Mouse (Mus musculus) olfactory bulb, adult 2 months (tissue): Measurements from ENCODE around the gene 2310030G06Rik. TPM values are rescaled to one million over a fixed set of nuclear protein-coding genes. Genes with fewer than 3 reads are reported as not detected.

ENCODE experiments used
- H3K27ac ChIP-seq: fragments of 200-500 bp; 2 replicates; pipeline ENCODE4 v1.5.1; 2012; ENCODE audit warnings: low read depth, low read length; ENCODE audit not compliant: insufficient read depth
- H3K4me1 ChIP-seq: fragments of 200-500 bp; 2 replicates; pipeline ENCODE4 v1.6.1; 2012; ENCODE audit warnings: low read length; ENCODE audit not compliant: control insufficient read depth, insufficient read depth
- H3K4me3 ChIP-seq: fragments of 200-500 bp; 2 replicates; pipeline ENCODE4 v1.5.1; 2012; ENCODE audit warnings: mild to moderate bottlenecking, low read depth, low read length, moderate library complexity; ENCODE audit not compliant: insufficient read depth
- CTCF ChIP-seq: fragments of 200-500 bp; IDR thresholded peaks from 2 replicates; pipeline ENCODE4 v1.5.1; 2012; ENCODE audit warnings: low read depth, mild to moderate bottlenecking, low read length, moderate library complexity; ENCODE audit not compliant: insufficient read depth
- POLR2A ChIP-seq: fragments of 200-500 bp; IDR thresholded peaks from 2 replicates; pipeline ENCODE4 v1.6.1; 2012; ENCODE audit warnings: mild to moderate bottlenecking, low read depth, low read length, moderate library complexity; ENCODE audit not compliant: insufficient read depth
- WGBS: fragments of 180-500 bp; shearing (Covaris S2); methylation state at CpG from one replicate; pipeline ENCODE4 v1.1.7; 2018; 5-methylcytosine and 5-hydroxymethylcytosine counted together
- polyA plus RNA-seq: library from polyadenylated mRNA; stranded (reverse); fragments of >200 nt; gene quantifications from 2 replicates; pipeline ENCODE4 v1.2.4, GENCODE M21; 2012; ENCODE audit warnings: low replicate concordance; ENCODE audit not compliant: missing spikeins, insufficient read depth, insufficient read length

The 2310030G06Rik gene
- polyA plus RNA-seq, 1 experiment = not detected

- TF ChIP-seq CTCF = no peak
- TF ChIP-seq POLR2A = no peak
- Histone ChIP-seq H3K4me1 (peaks cover 20% of the 10 kb centered on the region), H3K27ac (no peak overlapping the region), H3K4me3 (no peak overlapping the region)
- WGBS = 67% methylated on average over 12 of the region's 12 CpGs
Measured at GRCm38 (mm10) chr9:50721061-50721460, 25.3 kb downstream of the 2310030G06Rik start.

DNA sequence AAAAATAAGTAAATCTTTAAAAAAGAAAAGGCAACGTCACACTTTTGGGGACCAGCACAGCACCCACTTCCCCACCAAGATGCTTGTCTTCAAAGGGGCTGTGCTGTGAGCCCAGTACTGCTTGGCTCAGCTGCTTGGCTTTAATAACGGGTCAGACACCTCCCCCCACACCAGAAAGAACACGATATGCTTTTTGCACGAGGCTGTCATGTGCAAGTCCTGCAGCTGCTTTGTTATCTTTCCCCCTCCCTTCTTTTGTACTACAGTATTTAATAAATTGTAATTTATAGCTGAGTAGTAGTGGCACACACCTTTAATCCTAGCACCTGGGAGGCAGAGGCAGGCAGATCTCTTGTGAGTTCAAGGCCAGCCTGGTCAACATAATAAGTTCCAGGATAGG, 27.5 kb downstream of the 2310030G06Rik start:
- 52% methylated on average over 4 of the region's 4 CpGs for WGBS
- TF ChIP-seq POLR2A (no peak), CTCF (no peak)
- Histone ChIP-seq H3K4me1 (peaks cover 12% of the 10 kb centered on the region), H3K27ac (no peak overlapping the region), H3K4me3 (no peak overlapping the region)

GRCm38 (mm10) chr9:50714188-50714587, 32.1 kb downstream of the 2310030G06Rik start:
- no peaks in the 10 kb centered on the region for H3K4me1 ChIP-seq
- WGBS = 76% methylated on average over 4 of the region's 4 CpGs
- H3K27ac ChIP-seq = no peak overlapping the region
- H3K4me3 ChIP-seq = no peak overlapping the region
- TF ChIP-seq CTCF (no peak), POLR2A (no peak)

DNA sequence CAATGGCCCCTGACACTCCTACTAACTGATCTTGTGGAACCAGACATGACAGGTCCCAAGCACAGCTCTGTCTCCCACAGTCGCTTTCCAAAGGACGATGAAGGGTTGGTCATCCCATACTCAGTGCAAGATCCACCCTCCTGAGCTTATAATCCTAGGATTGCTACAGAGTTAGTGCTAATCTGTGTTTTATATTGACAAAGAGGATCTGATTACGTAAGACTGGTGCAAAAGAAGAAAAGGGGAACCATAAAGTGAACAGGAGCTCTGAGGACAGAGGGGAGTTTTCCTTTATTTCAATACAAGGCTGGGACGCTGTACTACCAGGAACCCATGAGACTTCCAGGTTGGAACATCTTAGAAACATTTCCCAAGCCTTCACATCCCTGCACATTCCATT, 35.0 kb downstream of the 2310030G06Rik start:
- no peak for TF ChIP-seq POLR2A
- TF ChIP-seq CTCF = no peak
- Histone ChIP-seq H3K27ac (no peak overlapping the region), H3K4me1 (no peaks in the 10 kb centered on the region), H3K4me3 (no peak overlapping the region)
- WGBS = 91% methylated on average over 4 of the region's 4 CpGs

- 17% methylated on average over 2 of the region's 2 CpGs for WGBS
- H3K4me3 ChIP-seq = no peak overlapping the region
- H3K27ac ChIP-seq = no peak overlapping the region
- no peaks in the 10 kb centered on the region for H3K4me1 ChIP-seq
- TF ChIP-seq CTCF = 0 out of 2 replicates have a peak, but pooled peaks have one; percentile 10
- no peak for TF ChIP-seq POLR2A
Measured at GRCm38 (mm10) chr9:50709108-50709507, 37.2 kb downstream of the 2310030G06Rik start.

DNA sequence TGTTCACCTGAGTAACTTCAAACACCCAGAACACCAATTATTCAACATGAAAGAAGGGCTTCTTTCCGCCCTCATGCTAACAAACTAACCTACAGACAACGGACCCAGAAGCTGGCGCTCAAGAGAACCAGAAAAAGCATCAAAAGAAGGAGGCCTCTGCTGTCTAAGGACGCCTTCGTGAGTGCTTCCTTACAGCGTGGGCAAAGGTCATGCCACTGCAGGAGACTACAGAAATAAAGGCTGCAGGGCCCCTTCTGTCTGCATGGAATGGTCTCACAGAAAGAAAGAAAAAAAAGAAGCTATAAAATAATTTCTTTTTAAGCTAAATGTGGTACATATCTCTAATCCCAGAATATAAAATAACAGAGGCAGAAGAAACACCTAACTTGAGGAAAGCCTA, 41.4 kb downstream of the 2310030G06Rik start:
- 70% methylated on average over 6 of the region's 6 CpGs for WGBS
- no peak overlapping the region for H3K27ac ChIP-seq
- TF ChIP-seq POLR2A (no peak), CTCF (no peak)
- peaks cover 8% of the 10 kb centered on the region for H3K4me1 ChIP-seq
- H3K4me3 ChIP-seq = no peak overlapping the region

DNA sequence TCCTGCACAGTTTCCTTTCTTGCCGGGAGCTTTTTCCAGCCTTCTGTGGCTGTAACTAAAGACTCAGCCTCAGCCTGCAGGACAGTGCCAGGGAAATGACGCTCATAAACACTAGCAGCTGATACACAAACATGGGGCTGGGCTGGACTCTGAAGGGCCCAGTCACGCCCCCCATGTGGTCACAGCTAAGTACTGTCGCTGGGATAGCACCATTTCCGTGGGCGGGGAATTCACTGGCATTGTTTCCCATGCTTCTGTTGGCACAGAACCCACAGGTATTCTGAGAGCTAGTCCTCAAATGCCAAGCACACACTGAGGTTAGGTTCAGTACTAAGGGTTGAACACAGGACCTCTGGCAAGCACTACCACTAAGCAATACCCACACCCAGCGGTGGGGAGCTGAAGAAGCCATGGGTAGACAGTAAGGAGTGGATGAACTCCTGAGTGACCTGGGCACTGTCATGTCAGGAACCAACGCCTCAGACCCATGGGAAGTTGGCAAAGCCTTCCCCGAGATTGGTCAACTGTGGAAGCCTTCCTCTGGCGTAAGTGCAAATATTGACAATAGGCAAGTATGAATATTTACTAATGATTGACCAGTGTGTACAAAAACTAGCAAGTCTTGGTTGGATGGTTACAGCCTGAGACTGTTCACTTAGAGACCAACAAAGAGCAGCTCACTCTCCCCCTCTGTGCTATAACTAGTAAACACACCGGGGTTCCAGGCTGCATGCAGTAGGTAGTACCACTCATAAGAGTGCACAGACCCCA, 45.2 kb downstream of the 2310030G06Rik start:
- H3K4me3 ChIP-seq = no peak overlapping the region
- H3K4me1 ChIP-seq = peaks cover 11% of the 10 kb centered on the region
- H3K27ac ChIP-seq = no peak overlapping the region
- 66% methylated on average over 11 of the region's 11 CpGs for WGBS
- TF ChIP-seq POLR2A (no peak), CTCF (no peak)

DNA sequence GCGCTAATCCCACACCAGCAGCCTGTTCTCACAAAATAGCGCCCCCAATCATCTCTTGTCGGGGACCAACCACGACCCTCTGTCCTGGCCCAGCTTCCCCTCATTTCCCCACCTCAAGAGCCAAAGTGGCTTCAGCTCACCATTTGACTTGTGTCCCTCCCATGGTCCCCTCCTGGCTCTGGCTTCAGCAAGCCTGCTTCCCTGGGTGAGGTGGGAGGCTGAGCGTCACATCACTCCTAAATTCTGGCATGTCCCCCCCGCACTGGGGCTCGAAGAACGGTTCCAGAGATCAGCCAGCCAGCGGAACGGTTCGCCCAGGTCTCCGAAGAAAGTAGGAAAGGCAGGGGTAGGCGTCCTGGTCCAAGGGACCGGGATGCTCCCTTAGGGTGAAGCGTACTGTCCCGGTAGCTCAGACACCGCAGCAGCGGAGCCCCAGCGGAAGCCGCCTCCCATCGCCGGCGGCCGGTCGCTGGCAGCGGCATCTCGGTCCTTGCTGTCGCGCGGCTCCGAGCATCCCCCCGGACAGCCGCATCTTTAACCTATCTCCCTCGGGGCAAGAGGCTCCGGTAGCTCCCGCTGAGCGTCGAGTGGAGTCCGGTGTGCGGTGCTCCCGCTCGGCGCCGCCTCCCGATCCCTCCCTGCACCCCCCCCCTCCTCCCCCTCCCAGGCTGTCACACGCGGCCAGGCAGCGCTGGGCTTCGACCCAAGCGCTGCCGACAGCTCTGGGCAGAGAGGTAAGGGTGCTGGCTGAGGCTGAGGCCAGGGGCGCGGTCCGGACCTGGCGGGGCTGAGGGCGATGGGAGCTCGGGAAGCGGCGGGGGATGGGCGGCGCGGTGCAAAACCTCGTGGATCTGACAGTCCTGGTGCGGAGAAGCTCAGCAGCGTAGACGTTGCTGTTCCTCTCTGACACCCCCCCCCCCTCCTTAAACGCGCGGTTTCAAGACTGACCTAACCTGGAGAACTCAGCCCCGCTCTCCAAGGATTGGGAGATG, 47.6 kb downstream of the 2310030G06Rik start:
- peak overlapping the region; percentile 86 for H3K27ac ChIP-seq
- WGBS = under 1% methylated on average over 69 of the region's 70 CpGs
- TF ChIP-seq CTCF = no peak
- TF ChIP-seq POLR2A = no peak; the same call in 1 of the 2 replicates
- peak overlapping the region; percentile 81 for H3K4me3 ChIP-seq
- peaks cover 11% of the 10 kb centered on the region for H3K4me1 ChIP-seq

DNA sequence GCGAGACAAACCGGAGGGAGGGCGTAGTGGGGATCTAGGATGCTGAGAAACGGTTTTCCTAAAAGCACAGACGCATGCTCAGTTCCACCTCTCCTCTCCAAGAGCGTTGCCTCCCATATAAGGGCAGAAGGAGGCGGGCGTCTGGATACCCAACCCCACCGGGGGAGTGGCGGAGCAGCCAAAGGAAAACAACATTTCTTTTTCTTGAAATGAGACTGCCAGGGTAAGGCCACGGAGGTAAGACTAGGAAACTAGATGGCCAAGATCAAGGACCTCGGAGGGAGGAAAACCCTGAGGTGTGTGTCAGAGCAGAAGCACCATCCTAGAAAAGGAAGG, 48.7 kb downstream of the 2310030G06Rik start:
- TF ChIP-seq POLR2A (0 out of 2 replicates have a peak, but pooled peaks have one; percentile 41), CTCF (no peak)
- Histone ChIP-seq H3K4me1 (peaks cover 11% of the 10 kb centered on the region), H3K27ac (peak overlapping the region; percentile 61; the same call in 1 of the 2 replicates), H3K4me3 (peak overlapping the region; percentile 55)
- WGBS = 2% methylated on average over 12 of the region's 12 CpGs
